Mouse (Mus musculus) cerebellum, adult 2 months (tissue): ENCODE results near the gene Gtpbp6.

Experiments
- CTCF ChIP-seq: fragments of 200-500 bp; IDR thresholded peaks from 2 replicates; pipeline ENCODE4 v1.5.1; 2011; ENCODE audit warnings: low read depth, mild to moderate bottlenecking, control low read depth, low read length, moderate library complexity, borderline replicate concordance; ENCODE audit not compliant: insufficient read depth
- POLR2A ChIP-seq: fragments of 200-500 bp; IDR thresholded peaks from 2 replicates; pipeline ENCODE4 v1.6.1; 2011; ENCODE audit warnings: low read length, control low read depth, borderline replicate concordance; ENCODE audit not compliant: insufficient read depth

DNA sequence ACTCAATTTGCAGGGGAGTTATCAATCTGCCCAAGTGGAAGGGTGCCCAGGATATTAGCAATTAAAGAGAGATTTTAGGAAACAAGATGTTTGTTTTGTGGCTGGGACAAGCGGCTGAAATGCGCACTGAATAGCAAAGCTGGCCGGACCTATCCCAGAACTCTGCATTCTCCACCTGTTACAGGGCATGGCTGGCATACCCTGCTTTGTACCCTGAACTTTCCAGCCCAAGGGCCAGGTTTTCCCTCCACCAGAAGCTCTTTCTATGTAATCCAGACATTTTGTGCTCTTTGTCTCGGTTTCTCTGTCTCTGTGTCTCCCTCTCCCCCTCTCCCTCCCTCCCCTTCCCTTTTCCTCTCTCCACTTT lies 13.2 kb downstream of the Gtpbp6 start:
- no peak for TF ChIP-seq POLR2A
- no peak for TF ChIP-seq CTCF
